Mouse (Mus musculus) thymus, adult 2 months (tissue): ENCODE data around the gene Bclaf3.

Source experiments
- CTCF ChIP-seq: fragments of 200-500 bp; IDR thresholded peaks from 2 replicates; pipeline ENCODE4 v1.5.1; 2012; ENCODE audit warnings: mild to moderate bottlenecking, control low read depth, low read length, moderate library complexity, borderline replicate concordance; ENCODE audit not compliant: control insufficient read depth, poor library complexity, insufficient read depth; ENCODE audit errors: extremely low read depth
- POLR2A ChIP-seq: fragments of 200-500 bp; IDR thresholded peaks from 2 replicates; pipeline ENCODE4 v1.6.1; 2012; ENCODE audit warnings: mild to moderate bottlenecking, low read length, control low read depth, moderate library complexity; ENCODE audit not compliant: control insufficient read depth, poor library complexity, insufficient read depth; ENCODE audit errors: extremely low read depth

DNA sequence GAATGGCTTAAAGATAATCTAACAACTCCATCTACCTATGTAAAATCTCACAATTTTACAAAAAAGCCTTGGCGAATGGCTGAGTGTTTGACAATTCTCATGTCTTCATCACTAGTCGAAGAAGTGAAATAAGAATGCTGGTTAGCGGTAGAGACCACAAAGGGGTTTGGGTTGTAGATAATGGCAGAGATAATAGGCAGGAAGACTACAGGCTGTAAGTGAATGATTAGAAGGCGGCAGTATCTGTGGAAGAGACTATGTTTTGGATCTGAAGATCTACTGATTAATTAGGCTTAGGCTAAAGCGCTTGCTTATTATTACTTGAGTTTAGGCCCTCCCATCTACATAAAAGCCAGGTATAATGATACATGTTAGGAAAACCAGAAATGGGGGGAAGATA, 20.6 kb downstream of the Bclaf3 start:
- TF ChIP-seq CTCF (no peak), POLR2A (no peak)
